Mouse (Mus musculus): ENCODE data around the gene Gaa. TPM values are rescaled to one million over a fixed set of nuclear protein-coding genes. Genes with fewer than 3 reads are reported as not detected.

The Gaa gene
- polyA plus RNA-seq, 1 experiment from 2014 or later = 42.5 TPM

- H3K9me3 ChIP-seq (ENCODE audit: control insufficient read depth, low read length) = no peaks in the 10 kb centered on the region
- no peaks in the 10 kb centered on the region for H3K4me1 ChIP-seq (replicated peaks; ENCODE audit: control insufficient read depth, insufficient read depth, low read length)
- H3K27ac ChIP-seq (ENCODE audit: low read depth, low read length) = no peak overlapping the region
- H3K36me3 ChIP-seq (ENCODE audit: control insufficient read depth, insufficient read depth, low read length) = no peaks in the 10 kb centered on the region
- ATAC-seq (replicated peaks; ENCODE audit: low FRiP score) = no peak
- no peak overlapping the region for H3K4me2 ChIP-seq
- 75% methylated on average over 1 of the region's 1 CpGs for WGBS
- H3K9ac ChIP-seq (ENCODE audit: low read depth, low read length) = no peak overlapping the region
- no peak for DNase-seq (ENCODE audit: low spot score)
- no peak overlapping the region for H3K4me3 ChIP-seq (ENCODE audit: low read depth, low read length)
- H3K27me3 ChIP-seq (replicated peaks; ENCODE audit: control insufficient read depth, insufficient read depth, low read length) = 0 out of 2 replicates have a peak, but pooled peaks cover under 1% of the 10 kb centered on the region
These were observed 57.4 kb downstream of the Gaa start for GRCm38 (mm10) chr11:119325068-119325467.

- no peaks in the 10 kb centered on the region for H3K4me1 ChIP-seq (replicated peaks; ENCODE audit: control insufficient read depth, insufficient read depth, low read length)
- WGBS = 66% methylated on average over 4 of the region's 4 CpGs
These were observed 62.9 kb downstream of the Gaa start for GRCm38 (mm10) chr11:119330592-119330991.

GRCm38 (mm10) chr11:119331970-119332369 lies 64.3 kb downstream of the Gaa start:
- Histone ChIP-seq H3K4me2 (no peak overlapping the region), H3K27me3 (replicated peaks; ENCODE audit: control insufficient read depth, insufficient read depth, low read length) (peaks cover 15% of the 10 kb centered on the region), H3K4me1 (replicated peaks; ENCODE audit: control insufficient read depth, insufficient read depth, low read length) (no peaks in the 10 kb centered on the region), H3K9me3 (ENCODE audit: control insufficient read depth, low read length) (no peaks in the 10 kb centered on the region), H3K27ac (ENCODE audit: low read depth, low read length) (no peak overlapping the region), H3K9ac (ENCODE audit: low read depth, low read length) (no peak overlapping the region), H3K4me3 (ENCODE audit: low read depth, low read length) (no peak overlapping the region), H3K36me3 (ENCODE audit: control insufficient read depth, insufficient read depth, low read length) (no peaks in the 10 kb centered on the region)
- DNase-seq (ENCODE audit: low spot score) (no peak), ATAC-seq (replicated peaks; ENCODE audit: low FRiP score) (no peak)
- WGBS = 33% methylated on average over 3 of the region's 3 CpGs

More at GRCm38 (mm10) chr11:119330592-119330991, 62.9 kb downstream of the Gaa start:
- H3K27me3 ChIP-seq (replicated peaks; ENCODE audit: control insufficient read depth, insufficient read depth, low read length) = peaks cover 8% of the 10 kb centered on the region; the same call in 1 of the 2 replicates
- no peak overlapping the region for H3K4me2 ChIP-seq
- ATAC-seq (replicated peaks; ENCODE audit: low FRiP score) (no peak), DNase-seq (ENCODE audit: low spot score) (no peak)
- H3K4me3 ChIP-seq (ENCODE audit: low read depth, low read length) = no peak overlapping the region
- no peaks in the 10 kb centered on the region for H3K9me3 ChIP-seq (ENCODE audit: control insufficient read depth, low read length)
- no peak overlapping the region for H3K27ac ChIP-seq (ENCODE audit: low read depth, low read length)
- H3K36me3 ChIP-seq (ENCODE audit: control insufficient read depth, insufficient read depth, low read length) = no peaks in the 10 kb centered on the region
- H3K9ac ChIP-seq (ENCODE audit: low read depth, low read length) = no peak overlapping the region

Other genes with a start within 250 kb of the Gaa start
- gene Cbx2, start 244.9 kb upstream of the Gaa start, polyA plus RNA-seq (2014; fragmentation: Nextera tagmentation; extraction: Ambion mirVana) = 22.1 and 22.2 TPM in 2 replicates
- 6.5 and 7.1 TPM in 2 replicates for gene Cbx8, start 226.9 kb upstream of the Gaa start, polyA plus RNA-seq (2014; fragmentation: Nextera tagmentation; extraction: Ambion mirVana)
- 5.1 TPM in 2 replicates for gene Cbx4, start 181.7 kb upstream of the Gaa start, polyA plus RNA-seq (2014; fragmentation: Nextera tagmentation; extraction: Ambion mirVana)
- gene Tbc1d16, start 39.4 kb upstream of the Gaa start, polyA plus RNA-seq (2014; fragmentation: Nextera tagmentation; extraction: Ambion mirVana) = 3.4 and 3.6 TPM in 2 replicates
- gene Ccdc40, start 39.3 kb upstream of the Gaa start, polyA plus RNA-seq (2014; fragmentation: Nextera tagmentation; extraction: Ambion mirVana) = 4.1 and 5.4 TPM in 2 replicates
- gene Eif4a3, start 32.2 kb downstream of the Gaa start, polyA plus RNA-seq (2014; fragmentation: Nextera tagmentation; extraction: Ambion mirVana) = 403 and 404 TPM in 2 replicates
- gene Card14, start 39.9 kb downstream of the Gaa start, polyA plus RNA-seq (2014; fragmentation: Nextera tagmentation; extraction: Ambion mirVana) = 0.32 and 0.37 TPM in 2 replicates
- 4.4 and 5.8 TPM in 2 replicates for gene Sgsh, start 87.6 kb downstream of the Gaa start, polyA plus RNA-seq (2014; fragmentation: Nextera tagmentation; extraction: Ambion mirVana)
- gene Slc26a11, start 87.7 kb downstream of the Gaa start, polyA plus RNA-seq (2014; fragmentation: Nextera tagmentation; extraction: Ambion mirVana) = 4.3 and 5.1 TPM in 2 replicates
- 7.6 and 8.0 TPM in 2 replicates for gene Rnf213, start 125.2 kb downstream of the Gaa start, polyA plus RNA-seq (2014; fragmentation: Nextera tagmentation; extraction: Ambion mirVana)
- 13.2 and 14.2 TPM in 2 replicates for gene Endov, start 223.5 kb downstream of the Gaa start, polyA plus RNA-seq (2014; fragmentation: Nextera tagmentation; extraction: Ambion mirVana)

Measured in liver, embryonic 11.5 days (tissue).